Mouse (Mus musculus): ENCODE measurements around the gene Bag2.
"Not testable (repeated sequence)": the region's sequence is repeated elsewhere in the genome, so short reads cannot be mapped to it uniquely, and the experiment has no call there.

The Bag2 gene

GRCm38 (mm10) chr1:33749709-33750108 lies 7.9 kb downstream of the Bag2 start:
- not testable (repeated sequence) for DNase-seq (ENCODE audit: low spot score)

GRCm38 (mm10) chr1:33749109-33749508 lies 8.5 kb downstream of the Bag2 start:
- no peak for DNase-seq (ENCODE audit: low spot score)

GRCm38 (mm10) chr1:33745901-33746300 lies 11.7 kb downstream of the Bag2 start:
- no peak for DNase-seq (ENCODE audit: low spot score)

GRCm38 (mm10) chr1:33744815-33745214 lies 12.8 kb downstream of the Bag2 start:
- not testable (repeated sequence) for DNase-seq (ENCODE audit: low spot score)

- DNase-seq (ENCODE audit: low spot score) = no peak
Observed at GRCm38 (mm10) chr1:33742903-33743302, 14.7 kb downstream of the Bag2 start.

- peak; percentile 84 for DNase-seq (ENCODE audit: low spot score)
Observed at GRCm38 (mm10) chr1:33739302-33739701, 18.3 kb downstream of the Bag2 start.

GRCm38 (mm10) chr1:33738681-33739278 lies 18.8 kb downstream of the Bag2 start:
- DNase-seq (ENCODE audit: low spot score) = no peak

GRCm38 (mm10) chr1:33738281-33738680 lies 19.3 kb downstream of the Bag2 start:
- DNase-seq (ENCODE audit: low spot score) = no peak

GRCm38 (mm10) chr1:33734001-33734685 lies 23.5 kb downstream of the Bag2 start:
- no peak for DNase-seq (ENCODE audit: low spot score)

- no peak for DNase-seq (ENCODE audit: low spot score)
Observed at GRCm38 (mm10) chr1:33733044-33733443, 24.6 kb downstream of the Bag2 start.

- DNase-seq (ENCODE audit: low spot score) = no peak
Observed at GRCm38 (mm10) chr1:33725086-33725485, 32.5 kb downstream of the Bag2 start.

GRCm38 (mm10) chr1:33724516-33724915 lies 33.1 kb downstream of the Bag2 start:
- DNase-seq (ENCODE audit: low spot score) = no peak

- no peak for DNase-seq (ENCODE audit: low spot score)
Observed at GRCm38 (mm10) chr1:33721020-33721419, 36.6 kb downstream of the Bag2 start.

GRCm38 (mm10) chr1:33720231-33720630 lies 37.4 kb downstream of the Bag2 start:
- DNase-seq (ENCODE audit: low spot score) = no peak

GRCm38 (mm10) chr1:33719733-33720225 lies 37.8 kb downstream of the Bag2 start, which contains the start of gene Rab23:
Gene Rab23 (plus strand): TSS chr1:33719887.
- DNase-seq (ENCODE audit: low spot score) = peak; percentile 65

GRCm38 (mm10) chr1:33717636-33718035 lies 40.0 kb downstream of the Bag2 start:
- no peak for DNase-seq (ENCODE audit: low spot score)

GRCm38 (mm10) chr1:33714796-33715195 lies 42.8 kb downstream of the Bag2 start:
- no peak for DNase-seq (ENCODE audit: low spot score)

GRCm38 (mm10) chr1:33712026-33712425 lies 45.6 kb downstream of the Bag2 start:
- DNase-seq (ENCODE audit: low spot score) = no peak

- DNase-seq (ENCODE audit: low spot score) = no peak
Observed at GRCm38 (mm10) chr1:33709615-33710014, 48.0 kb downstream of the Bag2 start.

GRCm38 (mm10) chr1:33701244-33701643 lies 56.4 kb downstream of the Bag2 start:
- DNase-seq (ENCODE audit: low spot score) = no peak

GRCm38 (mm10) chr1:33696016-33696415 lies 61.6 kb downstream of the Bag2 start:
- no peak for DNase-seq (ENCODE audit: low spot score)
